Mouse (Mus musculus) lung, adult 2 months (tissue): ENCODE results near the gene Uri1.

ENCODE experiments used
- CTCF ChIP-seq: fragments of 200-500 bp; IDR thresholded peaks from 2 replicates; pipeline ENCODE4 v1.5.1; 2011; ENCODE audit warnings: mild to moderate bottlenecking, low read length, control low read depth; ENCODE audit not compliant: insufficient read depth
- POLR2A ChIP-seq: fragments of 200-500 bp; IDR thresholded peaks from 2 replicates; pipeline ENCODE4 v1.6.1; 2011; ENCODE audit warnings: low read depth, mild to moderate bottlenecking, control low read depth, low read length, borderline replicate concordance; ENCODE audit errors: extremely low read depth

DNA sequence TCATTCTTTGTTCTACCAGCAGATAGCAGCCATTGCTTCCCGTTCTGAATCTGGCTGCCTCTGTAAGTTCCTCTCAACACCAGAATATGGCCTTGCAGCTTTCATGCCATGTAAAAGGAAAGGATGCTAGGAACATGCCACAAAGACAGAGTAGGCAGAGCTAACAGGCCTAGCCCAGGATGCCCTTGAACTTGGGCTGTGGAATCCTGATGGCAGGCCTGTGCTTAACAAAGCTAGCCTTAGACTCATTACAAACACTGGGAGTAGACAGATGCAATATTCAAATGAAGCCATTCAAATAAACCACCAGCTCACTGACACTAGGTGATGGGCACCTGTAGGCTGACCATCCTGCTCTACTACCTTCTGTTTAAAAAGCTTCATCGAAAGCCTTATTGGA is 30.5 kb downstream of the Uri1 start:
- no peak for TF ChIP-seq CTCF
- no peak for TF ChIP-seq POLR2A
